Mouse (Mus musculus) midbrain, embryonic 12.5 days (tissue): ENCODE results near the gene Ccz1. TPM values are rescaled to one million over a fixed set of nuclear protein-coding genes. Genes with fewer than 3 reads are reported as not detected.

ENCODE experiments used
- ATAC-seq: fragments of 200-750 bp; cut with Nextera tagmentation; 2 replicates; pipeline ENCODE4 v1.8.0; 2017; ENCODE audit warnings: low read depth, moderate TSS enrichment, moderate library complexity; ENCODE audit not compliant: low FRiP score
- H3K27ac ChIP-seq: fragments of 300-500 bp; sonication (generic); replicated peaks from 2 replicates; pipeline ENCODE4 v1.5.1; 2016; ENCODE audit warnings: mild to moderate bottlenecking
- H3K27me3 ChIP-seq: fragments of 300-500 bp; sonication (generic); 2 replicates; pipeline ENCODE4 v1.6.1; 2016; ENCODE audit warnings: mild to moderate bottlenecking
- H3K36me3 ChIP-seq: fragments of 300-500 bp; sonication (generic); 2 replicates; pipeline ENCODE4 v1.6.1; 2016
- H3K4me1 ChIP-seq: fragments of 300-500 bp; sonication (generic); 2 replicates; pipeline ENCODE4 v1.6.1; 2016
- H3K4me2 ChIP-seq: fragments of 300-500 bp; sonication (generic); replicated peaks from 2 replicates; pipeline ENCODE4 v1.6.1; 2016; ENCODE audit warnings: mild to moderate bottlenecking, moderate library complexity
- H3K4me3 ChIP-seq: fragments of 300-500 bp; sonication (generic); 2 replicates; pipeline ENCODE4 v1.5.1; 2016; ENCODE audit warnings: mild to moderate bottlenecking
- H3K9ac ChIP-seq: fragments of 300-500 bp; sonication (generic); replicated peaks from 2 replicates; pipeline ENCODE4 v1.6.1; 2016; ENCODE audit warnings: mild to moderate bottlenecking, moderate library complexity
- H3K9me3 ChIP-seq: fragments of 300-500 bp; sonication (generic); 2 replicates; pipeline ENCODE4 v1.6.1; 2016; ENCODE audit warnings: mild to moderate bottlenecking
- WGBS: fragments of 180-500 bp; shearing (Covaris S2); methylation state at CpG from one replicate; pipeline ENCODE4 v1.1.7; 2016; 5-methylcytosine and 5-hydroxymethylcytosine counted together
- polyA plus RNA-seq: library from polyadenylated mRNA; unstranded; fragments of >200 nt; fragmentation: Nextera tagmentation; extraction: Ambion mirVana; gene quantifications from 2 replicates; pipeline ENCODE4 v1.2.1, GENCODE M21; 2016

Ccz1 gene
- polyA plus RNA-seq, result 111 TPM in 2 replicates

- 3% methylated on average over 47 of the region's 47 CpGs for WGBS
- H3K36me3 ChIP-seq, result peaks cover 23% of the 10 kb centered on the region
- peak; percentile 95 for ATAC-seq
- H3K4me3 ChIP-seq, result peak within 1 kb of the TSS; percentile 93
- peak within 1 kb of the TSS; percentile 55 for H3K4me2 ChIP-seq
- H3K9ac ChIP-seq, result peak within 1 kb of the TSS; percentile 83
- no peaks in the 10 kb centered on the region for H3K27me3 ChIP-seq
- H3K4me1 ChIP-seq, result peaks cover 4% of the 10 kb centered on the region; the same call in 1 of the 2 replicates
- no peaks in the 10 kb centered on the region for H3K9me3 ChIP-seq
- H3K27ac ChIP-seq, result peak within 1 kb of the TSS; percentile 84
Measured at GRCm38 (mm10) chr5:144014551-144015311, at the start of gene Ccz1. Gene Ccz1 (minus strand): TSS chr5:144014877.

GRCm38 (mm10) chr5:144064093-144064492 is 49.4 kb upstream of the Ccz1 start:
- 56% methylated on average over 5 of the region's 5 CpGs for WGBS
- no peak for ATAC-seq
- Histone ChIP-seq H3K9me3 (no peaks in the 10 kb centered on the region), H3K27me3 (no peaks in the 10 kb centered on the region), H3K4me1 (no peaks in the 10 kb centered on the region), H3K4me3 (no peak overlapping the region), H3K9ac (no peak overlapping the region), H3K36me3 (no peaks in the 10 kb centered on the region), H3K27ac (no peak overlapping the region), H3K4me2 (no peak overlapping the region)

GRCm38 (mm10) chr5:144054340-144054739 is 39.7 kb upstream of the Ccz1 start:
- H3K9me3 ChIP-seq, result no peaks in the 10 kb centered on the region
- H3K4me3 ChIP-seq, result no peak overlapping the region
- no peaks in the 10 kb centered on the region for H3K27me3 ChIP-seq
- H3K4me2 ChIP-seq, result no peak overlapping the region
- no peak overlapping the region for H3K27ac ChIP-seq
- no peak for ATAC-seq
- no peak overlapping the region for H3K9ac ChIP-seq
- 91% methylated on average over 6 of the region's 6 CpGs for WGBS
- H3K36me3 ChIP-seq, result no peaks in the 10 kb centered on the region
- H3K4me1 ChIP-seq, result peaks cover 4% of the 10 kb centered on the region; the same call in 1 of the 2 replicates

GRCm38 (mm10) chr5:144053450-144053849 is 38.8 kb upstream of the Ccz1 start:
- WGBS, result 50% methylated on average over 3 of the region's 3 CpGs
- no peak for ATAC-seq
- Histone ChIP-seq H3K27me3 (no peaks in the 10 kb centered on the region), H3K4me2 (no peak overlapping the region), H3K9ac (no peak overlapping the region), H3K4me1 (peaks cover 4% of the 10 kb centered on the region; the same call in 1 of the 2 replicates), H3K36me3 (no peaks in the 10 kb centered on the region), H3K9me3 (no peaks in the 10 kb centered on the region), H3K4me3 (no peak overlapping the region), H3K27ac (no peak overlapping the region)

- Histone ChIP-seq H3K27me3 (no peaks in the 10 kb centered on the region), H3K9ac (no peak overlapping the region), H3K9me3 (no peaks in the 10 kb centered on the region), H3K4me1 (peaks cover 7% of the 10 kb centered on the region; the same call in 1 of the 2 replicates), H3K27ac (no peak overlapping the region), H3K4me2 (no peak overlapping the region), H3K36me3 (no peaks in the 10 kb centered on the region), H3K4me3 (no peak overlapping the region)
- no peak for ATAC-seq
Measured at GRCm38 (mm10) chr5:144051268-144051667, 36.6 kb upstream of the Ccz1 start.

- no peak overlapping the region for H3K4me3 ChIP-seq
- no peak overlapping the region for H3K4me2 ChIP-seq
- H3K9ac ChIP-seq, result no peak overlapping the region
- 72% methylated on average over 3 of the region's 3 CpGs for WGBS
- H3K4me1 ChIP-seq, result peaks cover 7% of the 10 kb centered on the region; the same call in 1 of the 2 replicates
- H3K27me3 ChIP-seq, result no peaks in the 10 kb centered on the region
- no peak for ATAC-seq
- H3K36me3 ChIP-seq, result no peaks in the 10 kb centered on the region
- H3K9me3 ChIP-seq, result no peaks in the 10 kb centered on the region
- H3K27ac ChIP-seq, result no peak overlapping the region
Measured at GRCm38 (mm10) chr5:144049881-144050280, 35.2 kb upstream of the Ccz1 start.

GRCm38 (mm10) chr5:144047324-144047723 is 32.6 kb upstream of the Ccz1 start:
- no peaks in the 10 kb centered on the region for H3K9me3 ChIP-seq
- WGBS, result 70% methylated on average over 13 of the region's 13 CpGs
- ATAC-seq, result no peak
- H3K4me2 ChIP-seq, result no peak overlapping the region
- no peak overlapping the region for H3K27ac ChIP-seq
- H3K9ac ChIP-seq, result no peak overlapping the region
- no peaks in the 10 kb centered on the region for H3K36me3 ChIP-seq
- H3K4me1 ChIP-seq, result 0 out of 2 replicates have a peak, but pooled peaks cover 3% of the 10 kb centered on the region
- 0 out of 2 replicates have a peak, but pooled peaks cover 4% of the 10 kb centered on the region for H3K27me3 ChIP-seq
- H3K4me3 ChIP-seq, result no peak overlapping the region

GRCm38 (mm10) chr5:144043166-144043565 is 28.5 kb upstream of the Ccz1 start:
- 90% methylated on average over 11 of the region's 11 CpGs for WGBS
- Histone ChIP-seq H3K9me3 (no peaks in the 10 kb centered on the region), H3K4me3 (no peak overlapping the region), H3K36me3 (no peaks in the 10 kb centered on the region), H3K4me2 (no peak overlapping the region), H3K9ac (no peak overlapping the region), H3K27me3 (0 out of 2 replicates have a peak, but pooled peaks cover 4% of the 10 kb centered on the region), H3K4me1 (0 out of 2 replicates have a peak, but pooled peaks cover 3% of the 10 kb centered on the region), H3K27ac (no peak overlapping the region)
- no peak for ATAC-seq

- H3K27me3 ChIP-seq, result 0 out of 2 replicates have a peak, but pooled peaks cover 4% of the 10 kb centered on the region
- no peak overlapping the region for H3K4me3 ChIP-seq
- 0 out of 2 replicates have a peak, but pooled peaks have one; percentile 23 for ATAC-seq
- no peaks in the 10 kb centered on the region for H3K9me3 ChIP-seq
- no peak overlapping the region for H3K9ac ChIP-seq
- H3K4me1 ChIP-seq, result no peaks in the 10 kb centered on the region
- no peak overlapping the region for H3K4me2 ChIP-seq
- no peak overlapping the region for H3K27ac ChIP-seq
- no peaks in the 10 kb centered on the region for H3K36me3 ChIP-seq
- 43% methylated on average over 11 of the region's 11 CpGs for WGBS
Measured at GRCm38 (mm10) chr5:144040720-144041364, 26.2 kb upstream of the Ccz1 start.

GRCm38 (mm10) chr5:144039886-144040285 is 25.2 kb upstream of the Ccz1 start:
- no peaks in the 10 kb centered on the region for H3K4me1 ChIP-seq
- H3K4me2 ChIP-seq, result no peak overlapping the region
- WGBS, result 92% methylated on average over 5 of the region's 5 CpGs
- H3K9ac ChIP-seq, result no peak overlapping the region
- H3K27me3 ChIP-seq, result 0 out of 2 replicates have a peak, but pooled peaks cover 4% of the 10 kb centered on the region
- no peak overlapping the region for H3K27ac ChIP-seq
- ATAC-seq, result no peak
- no peaks in the 10 kb centered on the region for H3K36me3 ChIP-seq
- H3K9me3 ChIP-seq, result no peaks in the 10 kb centered on the region
- no peak overlapping the region for H3K4me3 ChIP-seq

GRCm38 (mm10) chr5:144039156-144039675 is 24.5 kb upstream of the Ccz1 start:
- no peak overlapping the region for H3K27ac ChIP-seq
- H3K36me3 ChIP-seq, result no peaks in the 10 kb centered on the region
- H3K4me3 ChIP-seq, result no peak overlapping the region
- no peaks in the 10 kb centered on the region for H3K9me3 ChIP-seq
- ATAC-seq, result no peak
- no peak overlapping the region for H3K4me2 ChIP-seq
- no peak overlapping the region for H3K9ac ChIP-seq
- 82% methylated on average over 9 of the region's 9 CpGs for WGBS
- no peaks in the 10 kb centered on the region for H3K4me1 ChIP-seq
- H3K27me3 ChIP-seq, result 0 out of 2 replicates have a peak, but pooled peaks cover 4% of the 10 kb centered on the region

GRCm38 (mm10) chr5:144036952-144037351 is 22.3 kb upstream of the Ccz1 start:
- no peaks in the 10 kb centered on the region for H3K27me3 ChIP-seq
- no peak overlapping the region for H3K27ac ChIP-seq
- 60% methylated on average over 17 of the region's 17 CpGs for WGBS
- ATAC-seq, result no peak
- no peak overlapping the region for H3K4me2 ChIP-seq
- no peaks in the 10 kb centered on the region for H3K4me1 ChIP-seq
- H3K9me3 ChIP-seq, result no peaks in the 10 kb centered on the region
- H3K4me3 ChIP-seq, result no peak overlapping the region
- H3K9ac ChIP-seq, result no peak overlapping the region
- no peaks in the 10 kb centered on the region for H3K36me3 ChIP-seq
